ENCODE assay signal across 12 mouse cellular contexts in genomic region chr9:114044446-114044845, GRCm38 (mm10). TPM values are rescaled to one million over a fixed set of nuclear protein-coding genes. Genes with fewer than 3 reads are reported as not detected.
DNase-seq lines count a peak whose midpoint lies in the region; ATAC-seq and TF ChIP-seq lines count a peak whose summit lies in the region.
"Had no signal": no experiment of that assay in that cellular context is flagged by ENCODE, and none has a peak within 500 bp of the region (broad histone marks: within the 10 kb centered on the region; RNA-seq: fewer than 3 reads in every experiment).

No protein-coding gene starts in this region.

- no peak overlapping the region for H3K9ac ChIP-seq in lung, postnatal 0 days (replicated peaks; ENCODE audit: low read depth)
- H3K9ac ChIP-seq: hindbrain, embryonic 12.5 days; limb, embryonic 13.5 days had no signal

- no peaks in the 10 kb centered on the region for H3K36me3 ChIP-seq in lung, postnatal 0 days (ENCODE audit: insufficient read depth, low read length)
- H3K36me3 ChIP-seq: embryonic facial prominence, embryonic 10.5 days; hindbrain, embryonic 12.5 days; limb, embryonic 13.5 days had no signal

- TF ChIP-seq EP300 in lung, postnatal 0 days (IDR thresholded peaks at IDR 0.05), result no peak

- H3K27ac ChIP-seq in lung, postnatal 0 days (ENCODE audit: low read length), result no peak overlapping the region
- H3K27ac ChIP-seq in bone marrow macrophage, adult 2 months (ENCODE audit: insufficient read depth, low read depth, low read length), result no peak overlapping the region
- H3K27ac ChIP-seq: embryonic facial prominence, embryonic 10.5 days; hindbrain, embryonic 12.5 days; limb, embryonic 13.5 days had no signal

- peak; percentile 33 for DNase-seq in embryo, embryonic 10.5 days (ENCODE audit: low spot score)
- DNase-seq in embryo, embryonic 9.5 days (ENCODE audit: extremely low spot score), result no peak
- DNase-seq in lung, postnatal 0 days (ENCODE audit: low spot score), result no peak
- no peak for DNase-seq in lung, postnatal 25 days (ENCODE audit: low spot score)
- DNase-seq in natural killer cell, adult 2 months (ENCODE audit: low spot score in 2 of 2), result peak; percentile 14 to 21
- no peak for DNase-seq in adipocyte (ENCODE audit: low spot score)
- DNase-seq in yolk sac, embryonic 10.5 days (ENCODE audit: low spot score), result no peak
- DNase-seq: right cerebral cortex, postnatal 4 days had no signal

- H3K9me3 ChIP-seq in lung, postnatal 0 days (ENCODE audit: low read length), result no peaks in the 10 kb centered on the region
- H3K9me3 ChIP-seq: embryonic facial prominence, embryonic 10.5 days; hindbrain, embryonic 12.5 days; limb, embryonic 13.5 days had no signal

- TF ChIP-seq POLR2A in bone marrow macrophage, adult 2 months (IDR thresholded peaks at IDR 0.05; ENCODE audit: borderline replicate concordance, low read depth, low read length), result no peak

- no peaks in the 10 kb centered on the region for H3K27me3 ChIP-seq in lung, postnatal 0 days (replicated peaks; ENCODE audit: insufficient read depth, low read length)
- H3K27me3 ChIP-seq: hindbrain, embryonic 12.5 days; limb, embryonic 13.5 days had no signal

- no peaks in the 10 kb centered on the region for H3K4me1 ChIP-seq in lung, postnatal 0 days (ENCODE audit: insufficient read depth, low read depth, low read length)
- no peaks in the 10 kb centered on the region for H3K4me1 ChIP-seq in bone marrow macrophage, adult 2 months (ENCODE audit: control insufficient read depth, insufficient read depth, low read length)
- H3K4me1 ChIP-seq: hindbrain, embryonic 12.5 days had no signal

- WGBS in lung, postnatal 0 days, result 58% methylated on average over 3 of the region's 3 CpGs

- H3K4me2 ChIP-seq in lung, postnatal 0 days (replicated peaks; ENCODE audit: low read depth, low read length), result no peak overlapping the region
- H3K4me2 ChIP-seq: hindbrain, embryonic 12.5 days; limb, embryonic 13.5 days had no signal

- peak; percentile 56 for TF ChIP-seq CTCF in lung, postnatal 0 days (IDR thresholded peaks at IDR 0.05)
- peak; percentile 88 for TF ChIP-seq CTCF in bone marrow macrophage, adult 2 months (IDR thresholded peaks at IDR 0.05; ENCODE audit: low read depth, low read length)

- no peak for ATAC-seq in lung, postnatal 0 days

- no peak overlapping the region for H3K4me3 ChIP-seq in lung, postnatal 0 days (ENCODE audit: low read depth, low read length)
- no peak overlapping the region for H3K4me3 ChIP-seq in bone marrow macrophage, adult 2 months (ENCODE audit: insufficient read depth, low read length)
- H3K4me3 ChIP-seq: embryonic facial prominence, embryonic 10.5 days; hindbrain, embryonic 12.5 days; limb, embryonic 13.5 days had no signal

RNA-seq across cellular contexts. Expression of gene Fbxl2, which starts 1.5 kb away (rescaled TPM):
- 1.7 and 2.4 TPM in 2 replicates for polyA plus RNA-seq in lung, postnatal 0 days (2015; fragmentation: Nextera tagmentation; extraction: Ambion mirVana)
- 4.7 and 5.7 TPM in 2 replicates for polyA plus RNA-seq in bone marrow macrophage, adult 2 months (2012; ENCODE audit: insufficient read depth, insufficient read length, missing spikeins)

RNA-seq across cellular contexts. Expression of gene Susd5, which starts 12.5 kb away (rescaled TPM):
- 0.04 TPM in 1 of 2 replicates, not detected in the other for polyA plus RNA-seq in lung, postnatal 0 days (2015; fragmentation: Nextera tagmentation; extraction: Ambion mirVana)
- not detected in 2 replicates for polyA plus RNA-seq in bone marrow macrophage, adult 2 months (2012; ENCODE audit: insufficient read depth, insufficient read length, missing spikeins)

Comparison
In these comparisons a context has a peak if more than half of its experiments do, and no peak if none do; other contexts are left out.
1. DNase-seq: peak in embryo, embryonic 10.5 days (single experiment) and natural killer cell, adult 2 months (2 of 2); none in embryo, embryonic 9.5 days (single experiment), lung, postnatal 0 days (single experiment), lung, postnatal 25 days (single experiment), adipocyte (single experiment) and yolk sac, embryonic 10.5 days (single experiment).